Mouse (Mus musculus) G1E (cell line): Measurements from ENCODE around the gene Rbm12b1. TPM values are rescaled to one million over a fixed set of nuclear protein-coding genes. Genes with fewer than 3 reads are reported as not detected.
"Not testable (repeated sequence)": the region's sequence is repeated elsewhere in the genome, so short reads cannot be mapped to it uniquely, and the experiment has no call there.

ENCODE experiments used
- ATAC-seq: 2 replicates; pipeline ENCODE4 v1.8.0; 2016; ENCODE audit warnings: mild to moderate bottlenecking; ENCODE audit not compliant: insufficient number of reproducible peaks, poor library complexity, low FRiP score, severe bottlenecking; ENCODE audit errors: extremely low read depth
- DNase-seq: peaks from one replicate; pipeline ENCODE4 v3.0.0; 2012; ENCODE audit warnings: low spot score
- H3K27me3 ChIP-seq: 2 replicates; pipeline ENCODE4 v1.6.1; 2012; ENCODE audit warnings: mild to moderate bottlenecking, low read length, inconsistent platforms; ENCODE audit not compliant: insufficient read depth
- H3K36me3 ChIP-seq: replicated peaks from 2 replicates; pipeline ENCODE3; 2012; ENCODE audit warnings: mild to moderate bottlenecking, inconsistent platforms
- H3K4me1 ChIP-seq: 2 replicates; pipeline ENCODE4 v1.6.1; 2012; ENCODE audit warnings: low read depth, low read length, inconsistent platforms, mixed read lengths; ENCODE audit not compliant: insufficient read depth
- H3K4me3 ChIP-seq: 2 replicates; pipeline ENCODE4 v1.5.1; 2012; ENCODE audit warnings: low read depth, mild to moderate bottlenecking, inconsistent platforms, low read length, moderate library complexity, mixed read lengths
- H3K9me3 ChIP-seq: replicated peaks from 2 replicates; pipeline ENCODE4 v1.6.1; 2012; ENCODE audit warnings: inconsistent platforms
- CTCF ChIP-seq: IDR thresholded peaks from 2 replicates; pipeline ENCODE4 v1.5.1; 2012; ENCODE audit warnings: low read depth, low read length, inconsistent platforms, mixed read lengths
- GATA1 ChIP-seq: IDR thresholded peaks from 2 replicates; pipeline ENCODE4 v1.6.1; 2012; ENCODE audit warnings: borderline replicate concordance, low read length, inconsistent platforms, mixed read lengths
- GATA2 ChIP-seq: IDR thresholded peaks from 2 replicates; pipeline ENCODE4 v1.6.1; 2012; ENCODE audit warnings: low read depth, low read length, inconsistent platforms, borderline replicate concordance
- POLR2AphosphoS5 ChIP-seq: IDR thresholded peaks from 2 replicates; pipeline ENCODE4 v1.6.1; 2012; ENCODE audit warnings: low read depth, low read length, inconsistent platforms; ENCODE audit not compliant: insufficient replicate concordance
- TAL1 ChIP-seq: conservative IDR thresholded peaks from 2 replicates; pipeline ENCODE4 v1.6.1; 2012; ENCODE audit warnings: low read depth, low read length, inconsistent platforms, mixed read lengths
- polyA plus RNA-seq: library from polyadenylated mRNA; stranded (reverse); fragments of >175 nt; gene quantifications from 2 replicates; pipeline ENCODE4 v1.2.3, GENCODE M21; 2012
- total RNA-seq, 2 experiments: library from RNA; stranded (forward) in 1 of 2; stranded (reverse) in 1 of 2; fragments of 200-1000 nt in 1 of 2; fragments of >200 nt in 1 of 2; fragmentation: Nextera tagmentation in 1 of 2; gene quantifications; 2 replicates each; pipeline ENCODE4 v1.2.3; 2014 to 2017

Gene Rbm12b1
- total RNA-seq (2014; fragmentation: Nextera tagmentation) (23.1 and 31.3 TPM in 2 replicates), total RNA-seq (2017) (25.3 and 30.1 TPM in 2 replicates), polyA plus RNA-seq (6.5 and 7.5 TPM in 2 replicates)

DNA sequence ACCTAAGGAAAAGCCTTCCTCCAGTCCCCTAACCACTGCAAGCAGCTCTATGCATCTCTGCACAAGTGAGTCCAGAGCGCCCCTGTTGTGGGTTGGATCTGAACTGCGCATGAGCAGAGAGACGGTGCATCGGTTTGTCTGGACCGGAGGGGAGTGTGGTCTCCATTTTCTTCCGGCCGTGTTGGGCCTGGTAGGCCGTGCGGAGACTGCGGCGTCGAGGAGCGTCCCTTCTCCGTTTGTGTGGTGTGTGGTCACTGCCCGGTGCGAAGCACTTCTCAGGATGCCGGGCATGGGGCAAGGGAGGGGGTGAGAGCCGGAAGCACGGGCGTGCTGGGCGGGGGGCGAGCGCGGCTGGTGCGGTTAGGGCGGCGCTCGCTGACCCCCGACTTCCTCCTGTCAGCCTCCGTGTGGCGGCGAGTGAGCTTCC, at the start of gene Rbm12b1:
TSS of gene Rbm12b1 (plus strand) at position 124 of the 427 bp plus-strand sequence.
- DNase-seq (peak; percentile 83), ATAC-seq (peak; percentile 82)
- not testable (repeated sequence) for H3K27me3 ChIP-seq, H3K9me3 ChIP-seq, H3K36me3 ChIP-seq, H3K4me1 ChIP-seq
- H3K4me3 ChIP-seq, result peak within 1 kb of the TSS; percentile 71

DNA sequence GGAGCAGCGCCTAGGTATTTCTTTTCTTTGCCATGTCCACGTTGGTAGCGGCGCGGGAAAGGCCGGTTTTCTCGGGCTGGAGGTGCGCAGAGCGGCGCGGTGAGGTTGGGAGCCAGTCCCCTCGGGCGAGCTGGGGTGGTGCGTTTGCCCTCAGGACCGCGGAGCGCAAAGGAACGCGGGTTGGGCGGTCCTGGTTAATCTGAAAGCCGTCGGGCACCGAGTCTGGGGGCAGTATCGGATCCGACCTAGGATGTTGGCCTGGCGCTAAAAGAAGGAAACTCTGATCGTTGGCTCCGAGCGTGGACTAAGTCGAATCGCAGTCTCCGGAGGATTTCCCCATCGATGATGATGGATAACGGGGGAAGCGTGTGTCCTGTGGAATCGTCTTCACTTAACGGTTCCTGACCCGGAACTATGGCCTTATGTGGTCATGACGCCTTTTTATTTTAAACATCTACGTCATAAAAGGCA, 563 bp downstream of the Rbm12b1 start:
- not testable (repeated sequence) for H3K27me3 ChIP-seq, DNase-seq, H3K36me3 ChIP-seq, H3K9me3 ChIP-seq, H3K4me1 ChIP-seq
- ATAC-seq, result peak; percentile 47
- H3K4me3 ChIP-seq, result peak overlapping the region; percentile 69

DNA sequence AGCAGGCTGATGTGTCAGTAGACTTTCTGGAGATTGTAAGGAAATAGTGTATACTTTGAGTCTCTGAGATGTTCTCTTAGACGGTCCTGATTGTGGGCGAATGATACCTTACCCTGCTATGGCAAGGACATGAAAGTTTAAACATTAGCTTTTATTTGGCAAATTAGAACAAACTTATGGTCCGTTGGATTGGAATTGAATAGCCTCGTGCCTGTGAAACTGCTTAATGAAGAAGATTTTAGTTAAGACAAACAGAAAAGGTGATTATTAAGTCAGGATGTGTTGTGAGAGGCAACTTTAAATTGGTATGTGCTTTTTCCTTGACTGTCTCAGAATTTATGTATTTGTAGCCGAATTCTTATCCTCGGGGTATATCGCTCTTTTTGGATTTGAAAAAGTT, 1.5 kb downstream of the Rbm12b1 start:
- not testable (repeated sequence) for H3K36me3 ChIP-seq, H3K9me3 ChIP-seq, DNase-seq, H3K4me3 ChIP-seq, H3K4me1 ChIP-seq, ATAC-seq, H3K27me3 ChIP-seq

DNA sequence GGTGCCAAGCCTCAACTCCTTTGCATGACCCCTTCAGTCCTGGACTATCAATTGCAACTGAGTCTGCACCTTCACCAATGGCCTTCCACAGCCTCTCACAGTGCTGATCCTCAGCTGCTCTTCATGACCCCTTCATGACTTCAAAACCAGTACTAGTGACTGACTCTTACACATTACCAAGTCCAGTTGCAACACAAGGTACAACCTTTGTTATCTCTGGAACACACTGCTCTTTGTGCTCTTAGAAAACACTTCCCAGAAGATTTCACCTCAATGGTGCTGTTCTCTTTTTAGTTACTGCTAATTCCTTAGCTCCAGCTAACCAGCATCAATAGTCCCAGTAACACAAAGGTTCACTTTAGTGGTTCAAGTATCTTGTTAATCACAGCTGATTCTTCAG, 7.6 kb downstream of the Rbm12b1 start:
- TF ChIP-seq GATA2, result no peak
- TF ChIP-seq GATA1, result no peak
- Histone ChIP-seq H3K4me3 (no peak overlapping the region), H3K4me1 (no peaks in the 10 kb centered on the region), H3K36me3 (peaks cover 14% of the 10 kb centered on the region), H3K9me3 (no peaks in the 10 kb centered on the region), H3K27me3 (no peaks in the 10 kb centered on the region)
- DNase-seq, result no peak
- ATAC-seq, result no peak

DNA sequence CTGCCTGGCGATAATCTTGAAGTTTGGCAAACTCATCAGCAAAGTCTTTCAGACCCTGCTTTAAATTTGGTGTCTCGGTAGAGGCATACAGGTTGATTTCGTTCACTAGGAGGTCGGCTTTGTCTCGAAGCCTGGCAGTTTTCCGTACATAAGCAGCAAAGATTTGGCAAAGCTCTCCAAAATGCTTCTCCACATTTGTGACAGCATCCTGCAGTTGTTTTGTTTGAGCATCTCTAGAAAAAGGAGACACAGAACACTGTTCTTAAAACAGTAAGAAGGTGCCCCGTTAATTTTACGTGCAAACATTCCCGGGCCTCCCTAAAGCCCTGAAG, 30.9 kb downstream of the Rbm12b1 start:
- no peak for DNase-seq
- Histone ChIP-seq H3K36me3 (no peaks in the 10 kb centered on the region), H3K9me3 (no peaks in the 10 kb centered on the region), H3K4me1 (no peaks in the 10 kb centered on the region), H3K27me3 (peaks cover 14% of the 10 kb centered on the region), H3K4me3 (no peak overlapping the region)
- TF ChIP-seq GATA2 (no peak), CTCF (no peak), GATA1 (no peak), TAL1 (no peak), POLR2AphosphoS5 (no peak)
- no peak for ATAC-seq

DNA sequence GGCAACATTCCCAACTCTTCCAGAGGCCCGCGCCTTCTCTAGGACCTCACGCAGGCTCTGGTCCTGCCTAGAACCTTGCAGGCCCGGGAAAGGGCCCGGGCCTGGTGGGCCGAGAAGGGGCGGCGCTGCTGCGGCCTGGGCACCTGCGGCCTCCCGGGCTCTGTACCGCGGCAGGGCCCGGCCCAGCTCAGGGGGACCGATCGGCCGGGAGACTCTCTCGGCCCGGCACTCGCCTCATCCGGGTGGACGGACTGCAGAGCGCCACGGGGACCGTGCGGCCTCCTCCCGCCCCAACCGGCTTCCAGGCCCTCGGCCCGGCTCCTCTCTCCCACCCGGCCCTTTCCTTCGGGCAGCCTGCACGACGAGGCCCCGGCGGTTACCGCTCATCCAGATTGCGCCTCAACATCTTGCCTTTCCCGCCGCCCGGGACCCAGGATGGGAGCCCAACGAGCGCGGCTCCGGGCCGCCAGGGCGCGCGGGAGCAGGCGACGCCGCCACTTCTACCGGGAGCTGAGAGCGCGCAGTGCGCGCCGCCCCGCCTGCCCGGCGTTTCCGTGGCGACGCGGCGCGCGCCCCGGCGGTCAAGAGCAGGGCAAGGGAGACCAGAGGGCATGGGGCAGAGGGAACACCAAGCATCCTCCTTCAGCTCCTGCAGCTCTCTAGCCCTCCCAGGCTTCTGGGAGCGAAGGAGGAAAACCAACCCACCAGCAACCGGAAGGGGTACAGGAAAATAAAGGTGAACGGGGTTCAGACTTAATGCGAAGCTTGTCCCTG, 31.4 kb downstream of the Rbm12b1 start, which contains the start of gene Fam92a:
TSS of gene Fam92a (minus strand) at position 698 of the 774 bp plus-strand sequence.
- Histone ChIP-seq H3K9me3 (no peaks in the 10 kb centered on the region), H3K4me3 (no peak within 1 kb of the TSS), H3K36me3 (no peaks in the 10 kb centered on the region), H3K4me1 (no peaks in the 10 kb centered on the region), H3K27me3 (peaks cover 14% of the 10 kb centered on the region)
- DNase-seq (no peak), ATAC-seq (no peak)
- TF ChIP-seq CTCF (no peak), GATA1 (no peak), GATA2 (no peak), TAL1 (no peak), POLR2AphosphoS5 (no peak)

DNA sequence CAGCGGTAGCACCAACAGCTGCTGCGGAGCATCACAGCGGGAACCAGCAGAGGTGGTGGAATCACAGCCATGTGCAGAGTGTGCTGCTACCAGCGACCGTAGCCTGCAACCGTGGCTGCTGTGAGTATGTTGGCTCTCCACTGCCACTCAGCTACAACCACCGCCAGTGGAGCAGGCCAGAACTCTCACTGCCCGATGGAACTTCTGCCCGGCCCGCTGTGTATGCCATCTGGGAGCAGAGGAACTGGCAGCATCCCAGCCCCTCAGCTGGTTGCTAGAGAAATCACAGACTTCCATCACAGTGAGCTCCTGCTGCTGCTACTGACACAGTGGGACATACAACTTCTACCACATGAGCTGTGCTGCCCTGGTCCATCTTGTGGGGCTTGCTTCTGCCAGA, 38.9 kb downstream of the Rbm12b1 start:
- H3K27me3 ChIP-seq, result peaks cover 10% of the 10 kb centered on the region
- DNase-seq, result no peak
- no peaks in the 10 kb centered on the region for H3K4me1 ChIP-seq
- H3K36me3 ChIP-seq, result no peaks in the 10 kb centered on the region
- H3K9me3 ChIP-seq, result no peaks in the 10 kb centered on the region
- TF ChIP-seq GATA1, result no peak
- no peak for ATAC-seq
- H3K4me3 ChIP-seq, result no peak overlapping the region

Other genes starting within 250 kb of the Rbm12b1 start
- not detected in 2 replicates for gene Gm10604, start 159.0 kb upstream of the Rbm12b1 start, total RNA-seq (2014; fragmentation: Nextera tagmentation)
- 0.12 and 0.22 TPM in 2 replicates for gene Gm10604, start 159.0 kb upstream of the Rbm12b1 start, total RNA-seq (2017)
- gene Gm10604, start 159.0 kb upstream of the Rbm12b1 start, polyA plus RNA-seq, result not detected in 2 replicates
- 43.7 and 45.5 TPM in 2 replicates for gene Rbm12b2, start 50.8 kb upstream of the Rbm12b1 start, total RNA-seq (2014; fragmentation: Nextera tagmentation)
- 35.5 and 41.7 TPM in 2 replicates for gene Rbm12b2, start 50.8 kb upstream of the Rbm12b1 start, total RNA-seq (2017)
- 0.81 and 1.9 TPM in 2 replicates for gene Rbm12b2, start 50.8 kb upstream of the Rbm12b1 start, polyA plus RNA-seq
- not detected in 2 replicates for gene Fam92a, start 31.8 kb downstream of the Rbm12b1 start, total RNA-seq (2014; fragmentation: Nextera tagmentation)
- 0.22 TPM in 1 of 2 replicates, not detected in the other for gene Fam92a, start 31.8 kb downstream of the Rbm12b1 start, total RNA-seq (2017)
- not detected in 2 replicates for gene Fam92a, start 31.8 kb downstream of the Rbm12b1 start, polyA plus RNA-seq